Mouse (Mus musculus): ENCODE data around the gene Med16.

Gene Med16

GRCm38 (mm10) chr10:79926491-79927323, 18.0 kb upstream of the Med16 start, which contains the start of gene Arid3a:
Gene Arid3a (plus strand): TSS chr10:79927043.
- peak; percentile 51; the same call in 1 of the 2 replicates for TF ChIP-seq GATA4 (IDR thresholded peaks at IDR 0.05; ENCODE audit: insufficient replicate concordance, low read length)

- TF ChIP-seq GATA4 (IDR thresholded peaks at IDR 0.05; ENCODE audit: insufficient replicate concordance, low read length) = no peak
Measured at GRCm38 (mm10) chr10:79925785-79926490, 17.2 kb upstream of the Med16 start.

GRCm38 (mm10) chr10:79924998-79925784, 16.5 kb upstream of the Med16 start:
- TF ChIP-seq GATA4 (IDR thresholded peaks at IDR 0.05; ENCODE audit: insufficient replicate concordance, low read length) = no peak; the same call in 1 of the 2 replicates

- no peak for TF ChIP-seq GATA4 (IDR thresholded peaks at IDR 0.05; ENCODE audit: insufficient replicate concordance, low read length)
Measured at GRCm38 (mm10) chr10:79921572-79921971, 12.8 kb upstream of the Med16 start.

GRCm38 (mm10) chr10:79920958-79921535, 12.3 kb upstream of the Med16 start, which contains the start of gene R3hdm4:
Gene R3hdm4 (minus strand): TSS chr10:79921208.
- TF ChIP-seq GATA4 (IDR thresholded peaks at IDR 0.05; ENCODE audit: insufficient replicate concordance, low read length) = no peak

- TF ChIP-seq GATA4 (IDR thresholded peaks at IDR 0.05; ENCODE audit: insufficient replicate concordance, low read length) = no peak
Measured at GRCm38 (mm10) chr10:79920056-79920890, 11.6 kb upstream of the Med16 start.

- TF ChIP-seq GATA4 (IDR thresholded peaks at IDR 0.05; ENCODE audit: insufficient replicate concordance, low read length) = no peak
Measured at GRCm38 (mm10) chr10:79919251-79919849, 10.6 kb upstream of the Med16 start.

- TF ChIP-seq GATA4 (IDR thresholded peaks at IDR 0.05; ENCODE audit: insufficient replicate concordance, low read length) = no peak
Measured at GRCm38 (mm10) chr10:79918231-79919078, 9.7 kb upstream of the Med16 start.

- no peak for TF ChIP-seq GATA4 (IDR thresholded peaks at IDR 0.05; ENCODE audit: insufficient replicate concordance, low read length)
Measured at GRCm38 (mm10) chr10:79917532-79918100, 8.9 kb upstream of the Med16 start.

- TF ChIP-seq GATA4 (IDR thresholded peaks at IDR 0.05; ENCODE audit: insufficient replicate concordance, low read length) = no peak
Measured at GRCm38 (mm10) chr10:79916808-79917531, 8.2 kb upstream of the Med16 start, which contains the start of gene Kiss1r. Gene Kiss1r (plus strand): TSS chr10:79916971.

GRCm38 (mm10) chr10:79916081-79916480, 7.4 kb upstream of the Med16 start:
- TF ChIP-seq GATA4 (IDR thresholded peaks at IDR 0.05; ENCODE audit: insufficient replicate concordance, low read length) = no peak
